Mouse (Mus musculus): ENCODE results near the gene Hivep2. TPM values are rescaled to one million over a fixed set of nuclear protein-coding genes. Genes with fewer than 3 reads are reported as not detected.
A peak's percentile ranks its signal among the peaks of the same experiment; 100 is the strongest.

The Hivep2 gene
- polyA plus RNA-seq, 1 experiment from 2014 or later: 31.0 TPM

DNA sequence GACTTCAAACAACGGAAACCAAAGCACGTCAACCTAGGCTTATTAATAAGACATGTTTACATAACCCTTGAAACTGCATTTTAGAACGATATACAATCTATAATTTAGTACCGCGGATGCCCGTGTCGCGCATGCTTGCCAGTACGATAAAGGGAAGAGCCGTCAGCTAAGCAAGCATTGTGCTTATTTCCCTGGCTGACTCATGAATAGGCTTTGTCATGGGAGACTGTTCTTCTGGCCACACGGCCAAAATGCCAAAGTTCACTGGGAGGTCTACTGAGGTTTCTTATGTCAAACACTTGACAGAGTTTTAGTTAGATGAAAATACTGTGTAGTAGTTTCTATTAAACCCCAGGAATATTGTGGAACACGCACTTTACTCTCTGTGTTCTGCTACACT is 17.8 kb downstream of the Hivep2 start:
- no peak overlapping the region for H3K4me3 ChIP-seq (replicated peaks; ENCODE audit: low read length)
- no peaks in the 10 kb centered on the region for H3K9me3 ChIP-seq (ENCODE audit: control insufficient read depth, low read length)
- ATAC-seq: no peak
- H3K4me1 ChIP-seq (replicated peaks; ENCODE audit: control insufficient read depth, insufficient read depth, low read length): peaks cover 10% of the 10 kb centered on the region
- 72% methylated on average over 12 of the region's 12 CpGs for WGBS
- no peaks in the 10 kb centered on the region for H3K36me3 ChIP-seq (ENCODE audit: control insufficient read depth, insufficient read depth)
- no peak overlapping the region for H3K27ac ChIP-seq (ENCODE audit: low read length)
- no peak overlapping the region for H3K9ac ChIP-seq (replicated peaks; ENCODE audit: low read depth, low read length)
- H3K4me2 ChIP-seq (ENCODE audit: low read length): no peak overlapping the region
- no peaks in the 10 kb centered on the region for H3K27me3 ChIP-seq (replicated peaks; ENCODE audit: control insufficient read depth, insufficient read depth, low read length)

DNA sequence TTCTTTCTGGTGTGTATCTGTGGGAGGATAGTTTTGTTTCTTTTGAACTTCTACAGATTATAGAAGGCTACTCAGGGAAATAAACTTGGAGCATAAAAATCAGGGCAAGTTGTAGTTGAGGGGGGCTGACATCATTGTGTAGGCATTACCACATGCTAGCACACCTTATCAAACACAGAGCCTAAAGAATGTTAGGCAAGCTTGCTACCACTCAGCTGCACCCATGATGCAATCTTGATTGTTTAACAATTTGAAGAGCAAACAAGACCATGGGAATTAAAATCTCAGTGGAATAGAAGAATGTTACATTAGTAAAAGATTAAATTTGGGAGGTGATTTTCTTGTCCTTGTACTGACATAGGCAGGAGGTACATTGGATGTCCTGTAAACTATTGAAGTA is 18.4 kb downstream of the Hivep2 start:
- no peak overlapping the region for H3K9ac ChIP-seq (replicated peaks; ENCODE audit: low read depth, low read length)
- no peaks in the 10 kb centered on the region for H3K36me3 ChIP-seq (ENCODE audit: control insufficient read depth, insufficient read depth)
- H3K4me1 ChIP-seq (replicated peaks; ENCODE audit: control insufficient read depth, insufficient read depth, low read length): peaks cover 10% of the 10 kb centered on the region
- H3K9me3 ChIP-seq (ENCODE audit: control insufficient read depth, low read length): no peaks in the 10 kb centered on the region
- H3K27me3 ChIP-seq (replicated peaks; ENCODE audit: control insufficient read depth, insufficient read depth, low read length): no peaks in the 10 kb centered on the region
- no peak overlapping the region for H3K27ac ChIP-seq (ENCODE audit: low read length)
- no peak overlapping the region for H3K4me3 ChIP-seq (replicated peaks; ENCODE audit: low read length)
- ATAC-seq: no peak
- H3K4me2 ChIP-seq (ENCODE audit: low read length): no peak overlapping the region

DNA sequence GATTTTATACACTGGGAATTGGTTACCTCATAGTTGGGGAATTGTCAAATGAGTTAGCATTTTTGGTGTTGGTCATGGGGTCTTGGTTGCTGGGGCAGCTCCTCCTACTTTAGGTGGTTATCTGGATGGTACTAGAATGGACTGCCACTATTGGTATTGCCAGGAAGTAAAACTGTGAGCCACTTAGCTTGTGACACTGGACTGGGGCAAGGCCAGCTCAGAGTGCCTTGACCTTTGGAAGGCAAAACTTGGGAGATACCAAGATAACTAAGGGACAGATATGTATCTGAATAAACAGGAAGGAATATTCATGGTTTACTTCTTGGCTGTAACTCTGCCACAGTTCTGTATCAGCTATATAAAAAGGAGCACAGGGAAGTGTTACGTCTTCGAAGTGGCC is 20.7 kb downstream of the Hivep2 start:
- ATAC-seq: no peak
- WGBS: 86% methylated on average over 2 of the region's 2 CpGs
- H3K9me3 ChIP-seq (ENCODE audit: control insufficient read depth, low read length): no peaks in the 10 kb centered on the region
- peaks cover 10% of the 10 kb centered on the region for H3K4me1 ChIP-seq (replicated peaks; ENCODE audit: control insufficient read depth, insufficient read depth, low read length)
- no peak overlapping the region for H3K4me2 ChIP-seq (ENCODE audit: low read length)
- no peak overlapping the region for H3K9ac ChIP-seq (replicated peaks; ENCODE audit: low read depth, low read length)
- H3K27me3 ChIP-seq (replicated peaks; ENCODE audit: control insufficient read depth, insufficient read depth, low read length): no peaks in the 10 kb centered on the region
- no peak overlapping the region for H3K4me3 ChIP-seq (replicated peaks; ENCODE audit: low read length)
- H3K27ac ChIP-seq (ENCODE audit: low read length): no peak overlapping the region
- no peaks in the 10 kb centered on the region for H3K36me3 ChIP-seq (ENCODE audit: control insufficient read depth, insufficient read depth)

DNA sequence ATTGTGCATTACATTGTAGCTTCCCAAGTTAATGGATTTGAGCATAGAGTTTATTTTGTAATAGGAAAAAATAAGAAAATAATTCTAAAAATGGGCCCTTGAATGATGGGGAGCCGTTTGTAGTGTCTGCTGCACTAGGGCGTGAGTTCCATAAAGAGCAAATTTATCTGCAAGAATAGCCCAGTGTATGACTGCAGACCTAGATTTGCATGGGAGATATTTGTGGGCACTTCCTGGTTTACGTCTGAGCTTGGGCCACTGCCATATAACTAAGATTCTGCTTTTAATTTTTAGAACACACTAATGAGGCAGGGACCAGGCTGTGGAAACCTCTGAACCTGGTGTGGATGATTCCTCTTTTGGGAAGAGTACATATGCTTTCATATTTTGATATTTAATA is 21.5 kb downstream of the Hivep2 start:
- H3K4me3 ChIP-seq (replicated peaks; ENCODE audit: low read length): no peak overlapping the region
- WGBS: 80% methylated on average over 3 of the region's 3 CpGs
- no peak for ATAC-seq

DNA sequence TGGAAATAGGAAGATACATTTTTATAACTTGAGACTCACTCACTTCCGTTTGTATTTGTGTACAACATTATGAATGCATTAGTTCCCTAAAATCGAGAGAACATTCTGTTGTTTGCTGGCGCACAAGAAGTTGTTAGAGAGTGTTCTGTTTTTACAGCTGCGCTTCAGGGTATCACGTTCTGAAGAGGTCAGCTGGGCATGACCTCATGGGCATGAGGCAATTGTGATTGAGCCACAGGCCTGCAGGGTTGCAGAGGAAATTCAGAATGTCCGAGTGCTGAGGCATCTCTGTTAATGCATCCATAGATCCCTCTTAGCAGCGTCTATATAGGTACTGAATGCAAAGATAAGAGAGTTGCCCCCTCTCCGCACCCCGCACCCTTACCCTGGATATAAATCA is 22.4 kb downstream of the Hivep2 start:
- Histone ChIP-seq H3K4me2 (ENCODE audit: low read length) (no peak overlapping the region), H3K9ac (replicated peaks; ENCODE audit: low read depth, low read length) (no peak overlapping the region), H3K4me3 (replicated peaks; ENCODE audit: low read length) (no peak overlapping the region), H3K4me1 (replicated peaks; ENCODE audit: control insufficient read depth, insufficient read depth, low read length) (peaks cover under 1% of the 10 kb centered on the region; the same call in 1 of the 2 replicates), H3K9me3 (ENCODE audit: control insufficient read depth, low read length) (no peaks in the 10 kb centered on the region), H3K27me3 (replicated peaks; ENCODE audit: control insufficient read depth, insufficient read depth, low read length) (no peaks in the 10 kb centered on the region), H3K27ac (ENCODE audit: low read length) (no peak overlapping the region), H3K36me3 (ENCODE audit: control insufficient read depth, insufficient read depth) (no peaks in the 10 kb centered on the region)
- no peak for ATAC-seq
- WGBS: 83% methylated on average over 9 of the region's 9 CpGs

More for the DNA sequence above, 21.5 kb downstream of the Hivep2 start:
- Histone ChIP-seq H3K27me3 (replicated peaks; ENCODE audit: control insufficient read depth, insufficient read depth, low read length) (no peaks in the 10 kb centered on the region), H3K4me2 (ENCODE audit: low read length) (no peak overlapping the region), H3K4me1 (replicated peaks; ENCODE audit: control insufficient read depth, insufficient read depth, low read length) (peaks cover 10% of the 10 kb centered on the region), H3K9ac (replicated peaks; ENCODE audit: low read depth, low read length) (no peak overlapping the region), H3K36me3 (ENCODE audit: control insufficient read depth, insufficient read depth) (no peaks in the 10 kb centered on the region), H3K9me3 (ENCODE audit: control insufficient read depth, low read length) (no peaks in the 10 kb centered on the region), H3K27ac (ENCODE audit: low read length) (no peak overlapping the region)

DNA sequence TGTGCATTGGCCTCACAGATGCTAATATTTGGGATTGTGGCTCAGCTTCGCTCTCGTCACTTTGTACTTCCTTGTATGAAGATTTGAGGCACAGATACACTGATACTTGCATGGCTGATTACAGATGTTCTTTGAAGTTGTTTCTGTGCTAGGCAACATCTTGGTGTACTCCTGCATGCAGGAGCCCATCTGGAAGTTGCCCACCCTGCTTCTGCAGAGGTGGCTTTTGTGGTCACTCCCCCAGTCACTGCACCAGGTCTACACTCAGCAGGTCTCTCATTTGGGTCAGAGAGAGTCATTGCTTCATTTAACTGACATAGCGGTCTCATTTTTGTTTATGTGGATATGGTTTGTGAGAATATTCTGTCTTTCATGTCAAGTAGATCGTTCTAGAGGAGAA is 22.9 kb downstream of the Hivep2 start:
- H3K36me3 ChIP-seq (ENCODE audit: control insufficient read depth, insufficient read depth): no peaks in the 10 kb centered on the region
- no peaks in the 10 kb centered on the region for H3K9me3 ChIP-seq (ENCODE audit: control insufficient read depth, low read length)
- no peak overlapping the region for H3K9ac ChIP-seq (replicated peaks; ENCODE audit: low read depth, low read length)
- H3K4me2 ChIP-seq (ENCODE audit: low read length): no peak overlapping the region
- H3K4me3 ChIP-seq (replicated peaks; ENCODE audit: low read length): no peak overlapping the region
- no peaks in the 10 kb centered on the region; the same call in 1 of the 2 replicates for H3K4me1 ChIP-seq (replicated peaks; ENCODE audit: control insufficient read depth, insufficient read depth, low read length)
- H3K27me3 ChIP-seq (replicated peaks; ENCODE audit: control insufficient read depth, insufficient read depth, low read length): no peaks in the 10 kb centered on the region
- 95% methylated on average over 4 of the region's 4 CpGs for WGBS
- no peak for ATAC-seq
- H3K27ac ChIP-seq (ENCODE audit: low read length): no peak overlapping the region

DNA sequence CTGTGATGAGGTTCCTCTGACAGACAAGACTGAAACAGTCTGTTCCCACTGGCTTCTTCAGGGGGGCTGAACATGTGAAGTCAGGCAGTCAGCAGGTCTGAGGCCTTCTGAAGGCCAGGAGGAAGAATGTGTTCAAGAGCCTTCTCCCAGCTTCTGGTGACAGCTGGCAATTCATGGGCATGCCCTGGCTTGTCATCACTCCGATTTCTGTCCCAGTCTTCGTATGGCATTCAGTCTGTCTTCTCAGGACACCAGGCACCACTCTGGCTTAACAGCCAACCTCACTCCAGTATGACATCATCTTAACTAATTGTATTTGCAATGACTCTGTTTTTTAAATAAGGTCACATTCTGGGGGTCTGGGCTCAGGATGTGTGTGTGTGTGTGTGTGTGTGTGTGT is 25.0 kb downstream of the Hivep2 start:
- H3K27ac ChIP-seq (ENCODE audit: low read length): no peak overlapping the region
- H3K4me1 ChIP-seq (replicated peaks; ENCODE audit: control insufficient read depth, insufficient read depth, low read length): no peaks in the 10 kb centered on the region; the same call in 1 of the 2 replicates
- no peaks in the 10 kb centered on the region for H3K27me3 ChIP-seq (replicated peaks; ENCODE audit: control insufficient read depth, insufficient read depth, low read length)
- H3K9ac ChIP-seq (replicated peaks; ENCODE audit: low read depth, low read length): no peak overlapping the region
- no peak overlapping the region for H3K4me3 ChIP-seq (replicated peaks; ENCODE audit: low read length)
- no peaks in the 10 kb centered on the region for H3K9me3 ChIP-seq (ENCODE audit: control insufficient read depth, low read length)
- 74% methylated on average over 2 of the region's 2 CpGs for WGBS
- no peak overlapping the region for H3K4me2 ChIP-seq (ENCODE audit: low read length)
- no peaks in the 10 kb centered on the region for H3K36me3 ChIP-seq (ENCODE audit: control insufficient read depth, insufficient read depth)
- ATAC-seq: no peak

DNA sequence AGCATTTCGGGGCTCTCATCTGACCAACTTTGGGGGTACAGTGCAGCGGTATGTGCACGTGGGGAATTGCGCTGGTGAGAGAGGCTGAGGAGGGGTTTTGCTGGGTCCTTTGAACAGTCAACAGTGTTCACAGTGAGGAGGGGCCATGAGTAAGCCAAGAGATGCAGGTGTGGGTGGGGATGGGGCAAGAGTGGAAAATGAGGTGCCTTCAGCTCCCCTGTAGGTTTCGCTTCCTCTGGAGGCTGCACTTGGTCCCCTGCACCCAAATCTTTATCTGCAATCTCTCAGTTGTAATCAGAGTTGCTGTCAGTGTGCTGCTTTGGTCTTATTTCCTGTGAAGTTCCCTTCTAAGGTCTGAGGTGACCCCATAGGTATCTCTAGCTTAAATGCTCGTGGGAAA is 27.5 kb downstream of the Hivep2 start:
- H3K4me3 ChIP-seq (replicated peaks; ENCODE audit: low read length): no peak overlapping the region
- ATAC-seq: no peak
- H3K27me3 ChIP-seq (replicated peaks; ENCODE audit: control insufficient read depth, insufficient read depth, low read length): no peaks in the 10 kb centered on the region
- H3K9me3 ChIP-seq (ENCODE audit: control insufficient read depth, low read length): no peaks in the 10 kb centered on the region
- no peaks in the 10 kb centered on the region; the same call in 1 of the 2 replicates for H3K4me1 ChIP-seq (replicated peaks; ENCODE audit: control insufficient read depth, insufficient read depth, low read length)
- no peak overlapping the region for H3K9ac ChIP-seq (replicated peaks; ENCODE audit: low read depth, low read length)
- H3K4me2 ChIP-seq (ENCODE audit: low read length): no peak overlapping the region
- H3K27ac ChIP-seq (ENCODE audit: low read length): no peak overlapping the region
- 91% methylated on average over 6 of the region's 6 CpGs for WGBS
- H3K36me3 ChIP-seq (ENCODE audit: control insufficient read depth, insufficient read depth): no peaks in the 10 kb centered on the region

DNA sequence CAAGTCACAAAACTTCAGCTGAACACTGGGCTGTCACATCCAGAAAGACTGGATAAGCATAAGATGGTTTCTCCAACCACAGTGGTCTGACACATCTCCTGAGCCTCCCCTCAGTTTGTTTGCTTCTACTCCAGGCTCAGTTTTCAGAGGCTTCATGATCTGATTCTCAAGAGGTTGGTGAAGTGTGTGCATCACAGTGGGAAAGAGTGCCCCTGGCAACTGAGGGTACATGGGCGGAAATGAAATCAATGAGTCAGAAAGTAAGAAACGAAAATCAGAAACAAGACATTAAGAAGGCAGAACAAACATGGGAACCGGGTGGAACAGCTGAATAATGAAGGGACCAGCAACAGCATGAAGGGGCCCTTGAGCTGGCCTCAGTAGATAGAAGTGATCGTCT is 31.5 kb downstream of the Hivep2 start:
- H3K27ac ChIP-seq (ENCODE audit: low read length): no peak overlapping the region
- WGBS: 91% methylated on average over 4 of the region's 4 CpGs
- H3K4me3 ChIP-seq (replicated peaks; ENCODE audit: low read length): no peak overlapping the region
- no peak overlapping the region for H3K4me2 ChIP-seq (ENCODE audit: low read length)
- H3K4me1 ChIP-seq (replicated peaks; ENCODE audit: control insufficient read depth, insufficient read depth, low read length): no peaks in the 10 kb centered on the region
- no peak for ATAC-seq
- no peaks in the 10 kb centered on the region for H3K36me3 ChIP-seq (ENCODE audit: control insufficient read depth, insufficient read depth)
- no peak overlapping the region for H3K9ac ChIP-seq (replicated peaks; ENCODE audit: low read depth, low read length)
- H3K27me3 ChIP-seq (replicated peaks; ENCODE audit: control insufficient read depth, insufficient read depth, low read length): no peaks in the 10 kb centered on the region
- no peaks in the 10 kb centered on the region for H3K9me3 ChIP-seq (ENCODE audit: control insufficient read depth, low read length)

DNA sequence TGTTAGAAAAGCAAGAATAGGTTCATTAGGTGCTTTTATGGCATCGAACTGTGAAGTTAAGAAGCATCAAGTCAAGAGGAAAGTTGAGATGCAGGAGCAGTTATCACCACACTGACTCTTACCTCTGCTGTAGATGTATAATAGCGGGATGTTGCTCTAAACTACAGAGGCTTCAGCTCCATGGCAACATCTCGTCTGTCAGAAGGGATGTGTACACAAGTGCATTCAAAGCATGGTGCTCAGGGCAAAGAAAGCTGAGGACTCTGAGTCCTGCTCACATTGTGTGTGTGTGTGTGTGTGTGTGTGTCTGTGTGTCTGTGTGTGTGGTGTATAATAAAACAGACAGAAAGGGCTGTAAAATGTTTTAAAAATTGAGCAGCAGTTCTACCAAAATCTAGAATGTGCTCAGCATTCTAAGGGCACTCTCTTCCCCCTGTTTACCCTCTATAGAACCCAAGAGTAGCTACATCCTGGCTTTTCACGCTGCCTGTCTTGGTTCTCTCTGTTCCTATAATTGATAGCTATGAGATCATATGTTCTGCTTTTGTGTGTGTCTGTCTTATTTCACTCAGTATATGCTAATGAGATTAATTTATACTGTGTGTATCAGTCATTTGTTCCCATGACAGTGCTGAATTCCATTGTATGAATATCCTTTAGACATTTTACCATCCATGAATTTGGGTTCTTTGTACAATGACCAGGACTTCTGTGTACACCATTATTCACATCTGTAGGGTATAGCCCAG is 39.1 kb downstream of the Hivep2 start:
- no peak overlapping the region for H3K4me2 ChIP-seq (ENCODE audit: low read length)
- H3K9me3 ChIP-seq (ENCODE audit: control insufficient read depth, low read length): no peaks in the 10 kb centered on the region
- no peaks in the 10 kb centered on the region for H3K36me3 ChIP-seq (ENCODE audit: control insufficient read depth, insufficient read depth)
- H3K4me1 ChIP-seq (replicated peaks; ENCODE audit: control insufficient read depth, insufficient read depth, low read length): peaks cover 5% of the 10 kb centered on the region
- peak; percentile 49; the same call in 1 of the 2 replicates for ATAC-seq
- WGBS: 43% methylated on average over 4 of the region's 4 CpGs
- H3K27me3 ChIP-seq (replicated peaks; ENCODE audit: control insufficient read depth, insufficient read depth, low read length): no peaks in the 10 kb centered on the region
- no peak overlapping the region for H3K9ac ChIP-seq (replicated peaks; ENCODE audit: low read depth, low read length)
- H3K4me3 ChIP-seq (replicated peaks; ENCODE audit: low read length): no peak overlapping the region
- no peak overlapping the region for H3K27ac ChIP-seq (ENCODE audit: low read length)

Data from forebrain, embryonic 16.5 days (tissue).